Mouse (Mus musculus) frontal cortex, postnatal 25 days (tissue): Measurements from ENCODE around the gene Cldnd2.

Experiments
- DNase-seq, 2 experiments: peaks; one replicate each; pipeline ENCODE4 v3.0.0; 2022; ENCODE audit warnings: low spot score in 2 of 2

Cldnd2 gene

GRCm38 (mm10) chr7:43447801-43448200, 7.2 kb downstream of the Cldnd2 start:
- DNase-seq, result no peak

GRCm38 (mm10) chr7:43448246-43448645, 7.7 kb downstream of the Cldnd2 start:
- DNase-seq, result no peak

GRCm38 (mm10) chr7:43449811-43450210, 9.2 kb downstream of the Cldnd2 start:
- DNase-seq, result no peak

- no peak for DNase-seq
These were observed 11.1 kb downstream of the Cldnd2 start for GRCm38 (mm10) chr7:43451726-43452125.

- no peak for DNase-seq
These were observed 12.0 kb downstream of the Cldnd2 start for GRCm38 (mm10) chr7:43452609-43453008.

- DNase-seq, result no peak
These were observed 13.2 kb downstream of the Cldnd2 start for GRCm38 (mm10) chr7:43453599-43454355.

- DNase-seq, result no peak
These were observed 13.8 kb downstream of the Cldnd2 start for GRCm38 (mm10) chr7:43454371-43454770.

DNA sequence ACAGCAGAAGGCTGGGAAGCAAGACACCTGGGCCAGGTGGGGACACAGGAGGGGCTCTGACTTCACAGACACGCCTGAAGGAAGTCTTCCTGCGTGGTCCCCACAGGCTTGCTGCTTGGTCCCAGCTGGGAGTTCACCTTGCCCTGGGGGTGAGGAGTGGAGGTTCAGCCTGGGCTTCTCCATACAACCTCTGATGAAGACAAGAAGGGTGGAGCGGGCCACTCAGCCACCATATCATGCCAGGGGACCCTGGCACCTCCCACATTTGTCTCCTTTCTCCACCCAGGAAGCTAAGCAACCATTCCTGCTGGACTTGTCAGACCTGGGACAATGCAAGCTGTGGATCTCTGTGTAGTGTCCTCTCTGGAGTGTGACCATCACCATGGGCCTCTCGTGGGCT, 22.3 kb downstream of the Cldnd2 start, which contains the start of gene Vsig10l:
Gene Vsig10l (plus strand): TSS at position 301 of the 400 bp plus-strand sequence.
- DNase-seq, result no peak

- no peak for DNase-seq
These were observed 23.4 kb downstream of the Cldnd2 start for GRCm38 (mm10) chr7:43463976-43464375.

DNA sequence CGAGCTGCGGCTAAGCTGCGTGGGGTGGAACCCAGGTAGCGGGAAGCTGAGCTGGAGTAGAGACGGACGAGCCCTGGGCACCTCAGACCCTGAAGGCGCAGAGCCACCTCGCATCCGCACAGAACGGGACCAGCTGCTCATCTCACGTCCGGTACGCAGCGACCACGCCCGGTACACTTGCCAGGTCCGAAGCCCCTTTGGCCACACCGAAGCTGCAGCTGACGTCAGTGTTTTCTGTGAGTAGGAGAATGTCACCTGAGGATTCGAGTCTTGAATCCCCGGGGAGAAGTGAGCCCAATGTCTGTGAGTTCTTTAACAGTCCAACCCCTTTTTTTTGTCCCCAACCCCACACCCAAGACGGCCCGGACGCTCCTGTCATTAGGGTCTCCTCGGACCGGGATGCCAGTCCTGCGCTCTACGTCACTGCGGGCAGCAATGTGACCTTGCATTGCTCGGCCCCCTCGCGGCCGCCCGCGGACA, 24.3 kb downstream of the Cldnd2 start:
- DNase-seq, result no peak

GRCm38 (mm10) chr7:43465344-43466098, 24.9 kb downstream of the Cldnd2 start:
- DNase-seq, result peak; percentile 51 to 58

DNA sequence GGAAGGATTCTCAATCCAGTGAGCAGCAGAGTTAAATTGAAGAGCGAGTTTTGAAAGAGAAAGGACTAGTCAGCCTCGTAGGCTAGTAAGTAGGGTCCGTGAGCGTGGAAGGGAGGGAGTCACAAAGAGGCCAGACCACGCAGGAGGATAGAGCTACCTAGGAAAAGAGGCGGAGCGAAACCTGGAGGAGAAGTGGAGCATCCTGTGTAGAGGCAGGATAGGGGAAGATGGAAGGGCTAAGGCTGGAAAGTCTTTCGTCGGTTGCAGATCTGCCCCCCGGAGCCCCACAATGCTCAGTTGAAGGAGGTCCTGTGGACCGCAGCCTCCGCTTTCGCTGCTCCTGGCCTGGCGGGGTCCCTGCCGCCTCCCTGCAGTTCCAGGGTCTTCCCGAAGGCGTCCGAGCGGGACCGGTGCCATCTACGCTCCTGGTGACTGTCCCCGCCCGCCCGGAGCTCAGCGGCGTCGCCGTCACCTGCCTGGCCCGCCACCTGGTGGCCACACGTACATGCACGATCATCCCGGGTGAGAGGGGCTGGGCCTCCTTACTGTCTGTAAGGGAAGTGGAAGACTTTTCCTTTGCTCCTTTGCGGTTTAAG, 25.6 kb downstream of the Cldnd2 start:
- DNase-seq, result peak in 1 of 2 experiments; percentile 71

- no peak for DNase-seq
These were observed 29.8 kb downstream of the Cldnd2 start for GRCm38 (mm10) chr7:43470373-43470772.

- DNase-seq, result no peak
These were observed 35.1 kb downstream of the Cldnd2 start for GRCm38 (mm10) chr7:43475706-43476105.

DNA sequence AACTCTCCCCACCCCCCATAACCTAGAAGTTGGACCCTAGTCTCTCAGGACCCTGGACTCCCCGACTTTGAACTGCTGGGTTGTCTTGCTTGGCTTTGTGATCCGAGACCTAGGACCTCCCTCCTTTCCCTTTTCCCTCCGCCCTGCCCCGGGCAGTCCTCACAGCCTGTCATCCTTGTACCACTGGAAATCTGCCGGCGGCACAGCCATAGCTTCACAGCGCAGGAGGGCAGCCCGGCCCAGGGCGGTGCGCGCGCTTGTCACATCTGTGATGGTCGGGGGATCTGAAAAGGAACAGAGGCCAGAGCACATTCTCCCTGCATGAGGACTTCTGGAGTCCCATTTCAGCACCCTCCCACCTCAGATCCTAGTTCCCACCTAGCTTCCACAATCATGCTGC, 35.8 kb downstream of the Cldnd2 start:
- no peak for DNase-seq

DNA sequence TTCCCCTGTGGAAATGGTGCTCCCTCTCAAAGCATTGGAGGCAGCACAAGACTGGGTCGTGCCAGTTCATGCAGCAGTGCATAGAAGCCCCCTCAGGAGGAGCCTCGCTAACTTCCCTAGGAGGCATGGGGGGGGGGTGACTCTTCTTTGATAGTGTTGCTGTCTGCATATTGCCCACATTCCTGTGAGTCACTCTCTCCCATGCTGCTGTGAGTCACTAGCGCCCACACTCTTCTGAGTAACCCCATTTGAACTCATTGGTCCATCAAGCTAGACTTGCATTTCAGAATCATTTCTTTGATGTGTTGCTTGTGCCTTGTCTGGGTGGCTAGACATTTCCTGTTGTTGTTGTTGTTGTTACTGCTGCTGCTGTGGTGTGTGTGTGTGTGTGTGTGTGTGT, 40.6 kb downstream of the Cldnd2 start:
- peak in 1 of 2 experiments; percentile 48 for DNase-seq

GRCm38 (mm10) chr7:43482090-43482716, 41.6 kb downstream of the Cldnd2 start:
- no peak for DNase-seq

GRCm38 (mm10) chr7:43483236-43483635, 42.7 kb downstream of the Cldnd2 start:
- DNase-seq, result no peak

DNA sequence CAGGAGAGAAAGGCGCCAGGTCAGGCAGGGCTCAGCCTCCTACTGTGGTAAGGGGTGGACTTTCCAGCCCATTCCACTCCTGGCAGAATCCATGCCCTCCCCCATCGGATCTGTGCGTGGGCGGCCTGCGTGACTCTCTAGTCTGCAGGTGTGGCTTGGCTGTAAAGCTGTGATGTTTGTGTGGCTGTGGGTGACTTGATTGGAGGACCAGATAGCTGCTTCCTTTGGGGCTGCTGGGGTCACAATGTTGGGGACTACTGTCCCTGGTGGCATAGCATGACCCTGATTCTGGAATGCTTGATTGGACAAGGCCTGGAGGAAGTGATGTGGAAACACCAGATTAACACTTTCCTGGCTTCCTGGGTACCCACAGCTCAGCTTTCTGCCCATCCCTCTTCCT, 48.1 kb downstream of the Cldnd2 start:
- peak in 1 of 2 experiments; percentile 42 for DNase-seq

GRCm38 (mm10) chr7:43489631-43490125, 49.1 kb downstream of the Cldnd2 start, which contains the start of gene Iglon5:
Gene Iglon5, minus strand, starts transcription at chr7:43490075.
- no peak for DNase-seq

DNA sequence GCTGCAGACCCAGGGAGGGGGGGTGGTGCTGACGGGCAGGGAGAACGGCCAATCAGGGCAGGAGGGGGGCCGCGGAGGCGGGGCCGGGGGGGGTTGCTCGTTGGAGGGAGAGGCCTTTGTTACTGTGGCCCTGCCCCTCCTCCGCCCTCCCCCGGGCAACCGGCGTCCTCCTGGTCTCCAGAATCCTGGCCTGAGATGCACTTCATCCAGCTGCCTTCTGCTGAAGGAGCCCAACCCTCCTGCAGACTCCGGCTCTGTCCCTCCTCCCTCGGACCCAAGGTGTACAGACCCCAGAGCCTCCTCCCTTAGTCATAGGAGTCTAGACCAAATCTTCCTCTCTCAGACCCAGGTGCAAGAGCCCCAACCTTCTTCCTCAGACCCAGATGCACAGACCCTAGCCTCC, 49.6 kb downstream of the Cldnd2 start:
- DNase-seq, result peak; percentile 60 to 66

DNA sequence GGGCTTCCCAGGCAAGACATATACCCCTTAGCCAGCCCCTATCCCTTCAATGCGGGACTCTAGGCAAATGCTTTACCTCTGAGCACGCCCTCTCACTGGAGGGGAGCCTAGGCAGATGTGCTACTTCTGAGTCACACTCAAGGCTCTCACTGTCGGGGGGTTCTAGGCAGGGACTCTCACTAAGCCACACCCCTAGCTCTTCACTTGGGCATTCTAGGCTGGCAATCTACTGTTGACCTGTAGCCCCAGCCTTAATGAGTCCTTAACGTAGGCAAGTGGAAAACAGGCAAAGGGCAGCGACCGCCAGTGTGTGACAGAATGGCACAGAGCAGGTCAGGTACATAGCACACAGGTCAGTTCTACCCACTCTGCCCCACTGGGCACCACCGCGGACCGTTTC, 50.3 kb downstream of the Cldnd2 start:
- DNase-seq, result no peak
